Mouse (Mus musculus): ENCODE results near the gene Zfp827.

DNA sequence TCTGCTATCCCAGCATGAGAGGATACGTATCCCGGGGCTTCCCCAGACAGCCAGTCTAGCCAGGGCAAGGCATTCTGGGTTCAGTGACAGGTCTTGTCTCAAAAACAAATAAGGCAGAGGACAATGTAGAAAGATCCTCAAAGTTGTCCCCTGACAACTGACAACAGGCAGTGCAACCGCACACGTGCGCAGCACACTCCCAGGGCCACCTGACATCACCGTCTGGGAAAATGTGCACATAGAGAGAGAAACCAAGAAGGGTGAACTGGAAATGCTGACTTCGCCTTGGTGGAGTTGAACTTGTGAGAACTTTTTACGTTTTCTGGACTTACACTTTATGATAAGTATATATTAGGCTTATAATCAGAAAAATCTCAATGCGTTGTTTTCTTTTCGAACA, 121.6 kb downstream of the Zfp827 start:
- TF ChIP-seq CTCF (IDR thresholded peaks at IDR 0.05; ENCODE audit: borderline replicate concordance, insufficient read depth, low read length), result no peak
- no peak for TF ChIP-seq POLR2A (IDR thresholded peaks at IDR 0.05; ENCODE audit: low read depth, low read length)

All from embryonic fibroblast, embryonic 13.5 days (primary cell).